Mouse (Mus musculus): ENCODE results near the gene Poc5.
A peak's percentile ranks its signal among the peaks of the same experiment; 100 is the strongest.

Poc5 gene

DNA sequence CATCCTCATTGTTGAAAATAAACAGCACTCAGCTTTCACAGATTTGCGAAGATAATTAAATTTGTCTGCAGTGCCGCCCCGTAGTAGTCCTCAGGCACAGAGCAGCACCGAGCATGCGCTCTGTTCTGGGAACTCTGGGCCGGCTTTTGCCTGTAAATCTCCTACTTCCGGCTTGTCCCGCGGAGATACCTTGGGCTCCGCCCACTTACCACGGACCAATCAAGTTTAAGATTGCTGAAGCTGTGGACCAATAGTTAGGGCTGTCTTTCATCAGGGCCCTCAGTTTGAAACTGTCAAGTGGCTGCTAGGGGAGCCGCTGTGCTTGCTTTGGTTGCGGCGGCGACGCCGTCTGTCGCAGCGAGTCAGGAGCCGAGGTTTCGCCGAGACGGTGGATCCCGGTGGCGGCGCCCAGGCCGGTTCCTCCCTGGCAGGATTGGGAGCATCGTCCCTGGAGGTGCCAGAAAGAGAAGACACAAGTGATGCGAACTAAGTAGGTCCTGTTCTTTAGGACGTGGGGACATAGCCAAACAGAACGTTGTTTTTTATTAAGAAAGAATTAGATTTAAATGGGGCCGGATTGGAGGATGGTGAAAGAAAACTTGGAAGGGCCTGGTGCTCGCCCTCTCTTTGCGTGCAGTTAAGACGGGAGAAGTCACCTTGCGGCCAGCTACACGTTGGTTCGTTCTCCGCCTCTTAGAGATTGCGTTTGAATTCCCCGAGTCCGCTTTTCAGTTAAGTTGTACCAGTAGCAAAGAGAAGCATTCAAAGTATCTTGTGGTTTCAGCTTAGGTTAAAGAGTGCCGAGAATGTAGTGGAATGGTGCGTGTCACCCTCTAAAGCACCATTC lies at the start of gene Poc5:
TSS of gene Poc5 (plus strand) at position 253 of the 847 bp plus-strand sequence.
- peak; percentile 95 for DNase-seq (ENCODE audit: low spot score)

DNA sequence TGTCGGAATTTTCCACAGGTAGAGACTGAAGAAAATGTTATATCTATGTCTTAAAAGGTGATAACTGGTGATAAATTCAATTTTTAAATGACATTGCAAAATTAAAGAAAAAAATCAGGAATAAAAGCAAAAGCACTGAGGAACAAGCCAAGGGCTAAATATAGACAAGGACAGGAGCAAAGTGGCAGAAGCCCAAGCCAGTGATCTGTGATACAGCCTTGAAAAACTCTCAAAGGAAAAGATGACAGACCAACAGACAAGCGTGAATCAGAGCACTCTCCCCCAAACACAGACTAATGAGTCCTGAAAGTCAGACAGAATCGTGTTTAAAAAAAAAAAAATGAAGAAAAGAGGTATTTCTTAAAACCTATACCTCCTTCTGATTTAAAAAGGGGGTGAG lies 46.6 kb upstream of the Poc5 start:
- no peak for DNase-seq (ENCODE audit: low spot score)

DNA sequence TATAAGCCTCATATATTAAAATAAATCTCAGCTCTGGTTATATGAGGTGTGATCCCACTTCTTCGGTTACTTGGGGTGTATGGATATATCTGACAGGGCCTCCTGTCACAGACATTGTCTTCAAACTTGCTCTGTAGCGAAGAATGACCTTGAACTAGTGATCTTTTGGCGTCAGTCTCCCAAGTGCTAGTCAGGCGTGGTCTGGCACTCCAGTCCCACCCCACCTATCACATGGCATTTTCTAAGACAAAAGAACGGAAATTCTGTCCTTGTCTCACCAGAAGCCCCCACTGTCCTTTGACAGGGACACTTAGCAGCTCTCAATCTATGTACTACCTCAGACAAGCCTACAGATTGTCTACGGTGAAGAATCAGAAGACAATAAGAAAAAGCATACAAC lies 43.3 kb upstream of the Poc5 start:
- no peak for DNase-seq (ENCODE audit: low spot score)

GRCm38 (mm10) chr13:96346581-96346980 lies 41.5 kb upstream of the Poc5 start:
- DNase-seq (ENCODE audit: low spot score) = no peak

DNA sequence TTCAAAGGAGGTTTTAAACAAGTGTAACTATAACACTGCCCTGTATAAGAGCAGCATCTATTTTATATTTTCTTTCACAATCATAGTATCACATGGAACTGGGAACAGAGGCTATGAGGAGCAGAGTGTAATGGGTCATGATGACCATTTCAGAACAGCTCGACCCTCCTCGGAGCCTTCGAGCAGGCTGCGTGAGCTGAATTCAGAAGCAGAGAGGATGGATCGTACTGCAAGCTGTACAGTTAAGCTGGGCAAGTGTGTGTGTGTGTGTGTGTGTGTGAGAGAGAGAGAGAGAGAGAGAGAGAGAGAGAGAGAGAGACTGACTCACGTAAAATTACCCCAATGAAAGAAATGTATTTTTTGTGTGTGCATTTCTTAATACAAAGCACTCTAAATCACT lies 37.9 kb upstream of the Poc5 start:
- DNase-seq (ENCODE audit: low spot score) = no peak

DNA sequence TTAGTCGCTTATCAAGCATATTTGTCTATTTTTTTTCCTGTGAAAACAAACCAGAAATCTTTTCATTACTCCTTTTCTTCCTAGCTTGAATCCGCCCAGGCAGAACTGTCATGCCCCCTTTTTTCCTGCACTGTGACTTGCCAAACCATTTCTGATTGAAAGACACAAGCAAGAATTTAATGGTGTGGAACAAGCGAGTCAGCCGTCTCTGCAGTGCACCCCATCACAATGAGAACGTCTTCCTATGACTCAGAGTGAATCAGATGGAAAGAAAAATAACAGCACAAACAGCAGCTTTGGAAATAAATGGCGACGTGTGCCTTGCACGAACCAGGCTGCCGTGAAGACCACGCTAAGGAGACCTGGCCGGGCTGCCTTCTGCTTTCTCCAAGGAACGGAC lies 36.8 kb upstream of the Poc5 start:
- DNase-seq (ENCODE audit: low spot score) = no peak

DNA sequence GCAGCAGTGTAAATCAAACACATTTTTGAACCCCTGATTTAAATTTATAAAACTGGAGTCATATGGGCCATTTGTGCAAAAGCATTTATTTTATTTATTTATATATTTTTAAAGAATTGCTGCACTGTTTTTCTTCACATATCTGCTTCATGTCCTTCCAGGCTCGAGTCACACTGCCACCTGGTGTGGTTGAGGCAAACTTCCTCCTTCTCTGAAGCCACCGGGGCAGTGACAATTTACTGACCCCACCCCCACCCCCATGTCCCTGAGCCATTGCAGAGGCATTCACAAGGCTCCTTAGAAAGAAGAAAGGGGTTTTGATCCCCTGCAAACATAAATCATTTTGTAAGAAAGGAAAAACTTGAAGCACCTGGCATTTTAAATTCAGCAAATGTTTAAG lies 12.6 kb upstream of the Poc5 start:
- no peak for DNase-seq (ENCODE audit: low spot score)

DNA sequence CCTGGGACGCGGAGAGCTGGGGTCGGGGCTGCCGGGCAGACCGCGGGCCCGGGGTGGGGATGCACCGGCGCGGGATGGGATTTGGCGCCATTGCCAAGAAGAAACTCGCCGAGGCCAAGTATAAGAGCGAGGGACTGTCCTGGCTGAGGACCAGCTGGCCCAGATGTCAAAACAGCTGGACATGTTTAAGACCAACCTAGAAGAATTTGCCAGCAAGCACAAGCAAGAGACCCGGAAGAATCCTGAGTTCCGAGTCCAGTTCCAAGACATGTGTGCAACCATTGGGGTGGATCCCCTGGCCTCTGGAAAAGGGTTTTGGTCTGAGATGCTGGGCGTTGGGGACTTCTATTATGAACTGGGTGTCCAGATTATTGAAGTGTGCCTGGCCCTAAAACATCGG lies 11.2 kb upstream of the Poc5 start:
- no peak for DNase-seq (ENCODE audit: low spot score)

DNA sequence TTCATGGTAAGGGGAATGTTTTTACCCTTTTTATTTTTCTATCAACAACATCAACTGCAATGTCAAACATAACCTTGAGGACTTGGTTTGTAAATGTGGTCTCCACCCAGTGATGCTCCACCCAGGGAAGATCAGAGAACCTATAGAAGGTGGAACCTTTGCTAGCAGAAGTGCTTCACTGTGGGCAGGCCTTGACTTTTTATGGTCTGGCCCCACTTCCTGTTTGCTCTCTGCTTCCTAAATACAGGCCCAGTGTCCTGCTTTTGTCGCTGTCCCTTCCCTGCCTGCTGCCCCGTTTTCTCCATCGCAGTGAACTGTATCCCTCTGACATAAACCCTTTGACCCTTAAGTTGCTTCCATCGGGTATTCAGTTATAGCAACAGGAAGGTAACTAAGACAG lies 10.2 kb upstream of the Poc5 start:
- DNase-seq (ENCODE audit: low spot score) = no peak

DNA sequence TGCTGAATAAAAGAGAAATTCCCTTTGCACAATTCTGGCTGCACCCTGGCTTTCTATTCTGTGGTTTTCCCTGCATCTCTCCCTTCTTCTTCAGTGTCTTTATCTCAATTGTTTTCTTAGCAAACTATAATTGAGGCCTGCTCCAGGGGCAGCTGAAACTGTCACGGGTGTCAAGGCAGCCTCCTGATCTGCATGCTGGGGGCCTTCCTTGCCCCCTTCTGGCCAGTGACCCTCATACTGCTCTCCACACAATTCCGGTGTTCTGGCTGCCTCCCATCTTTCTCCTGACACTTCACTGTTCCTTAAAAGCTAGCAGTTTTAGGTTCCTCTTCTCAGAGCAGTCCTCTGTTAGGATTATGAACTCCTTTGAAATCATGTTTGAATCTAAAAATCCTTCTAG lies 1.2 kb downstream of the Poc5 start:
- DNase-seq (ENCODE audit: low spot score) = no peak

- DNase-seq (ENCODE audit: low spot score) = no peak
Observed at GRCm38 (mm10) chr13:96401251-96401650, 13.2 kb downstream of the Poc5 start.

GRCm38 (mm10) chr13:96405518-96405917 lies 17.4 kb downstream of the Poc5 start:
- DNase-seq (ENCODE audit: low spot score) = no peak

- peak; percentile 23 for DNase-seq (ENCODE audit: low spot score)
Observed at GRCm38 (mm10) chr13:96407040-96407439, 18.9 kb downstream of the Poc5 start.

DNA sequence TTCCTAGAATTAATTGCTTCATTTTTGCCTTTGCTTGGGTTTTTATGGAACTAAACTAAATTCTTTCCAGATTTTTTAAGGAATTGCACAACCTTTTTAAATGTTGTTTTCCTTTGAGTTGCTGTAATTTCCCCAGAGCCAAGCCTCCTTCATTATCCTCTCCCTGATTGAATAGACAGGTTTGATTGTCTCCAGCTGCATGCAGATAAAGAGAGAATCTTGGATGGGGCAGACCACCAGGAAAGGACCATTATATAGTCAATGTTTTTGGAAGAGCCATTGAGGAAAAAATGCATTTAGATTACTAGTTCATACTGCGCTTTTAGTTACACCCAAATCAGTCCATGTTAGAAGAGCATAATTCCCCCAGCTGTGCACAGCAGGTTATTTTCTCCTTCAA lies 20.7 kb downstream of the Poc5 start:
- no peak for DNase-seq (ENCODE audit: low spot score)

- DNase-seq (ENCODE audit: low spot score) = no peak
Observed at GRCm38 (mm10) chr13:96414384-96414783, 26.3 kb downstream of the Poc5 start.

GRCm38 (mm10) chr13:96416380-96416779 lies 28.3 kb downstream of the Poc5 start:
- DNase-seq (ENCODE audit: low spot score) = no peak

DNA sequence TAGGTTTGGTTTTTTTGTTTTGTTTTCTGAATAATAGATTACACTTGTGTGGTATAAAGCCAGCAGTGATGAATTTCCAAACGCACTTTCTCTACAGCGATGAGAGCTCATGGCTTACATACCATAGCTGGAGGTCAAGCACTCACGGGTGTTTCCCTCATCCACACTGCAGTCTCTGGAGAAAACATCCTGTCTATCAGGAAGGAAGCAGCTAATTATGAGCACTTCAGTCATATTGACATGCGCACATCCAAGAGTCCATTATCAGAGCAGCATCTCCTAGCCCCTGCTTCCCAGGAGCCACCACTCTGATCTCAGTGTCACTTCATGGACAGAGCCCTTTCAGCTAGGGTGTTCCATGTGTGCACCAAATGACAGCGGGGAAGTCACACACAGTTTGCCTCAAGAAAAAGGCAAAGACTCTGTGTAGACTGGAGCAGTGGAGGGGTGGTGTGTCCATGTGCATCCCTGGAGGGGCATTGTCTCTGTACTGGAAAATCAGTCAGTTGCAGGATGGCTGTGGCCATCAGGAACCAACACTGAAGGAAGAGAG lies 29.2 kb downstream of the Poc5 start:
- DNase-seq (ENCODE audit: low spot score) = no peak

DNA sequence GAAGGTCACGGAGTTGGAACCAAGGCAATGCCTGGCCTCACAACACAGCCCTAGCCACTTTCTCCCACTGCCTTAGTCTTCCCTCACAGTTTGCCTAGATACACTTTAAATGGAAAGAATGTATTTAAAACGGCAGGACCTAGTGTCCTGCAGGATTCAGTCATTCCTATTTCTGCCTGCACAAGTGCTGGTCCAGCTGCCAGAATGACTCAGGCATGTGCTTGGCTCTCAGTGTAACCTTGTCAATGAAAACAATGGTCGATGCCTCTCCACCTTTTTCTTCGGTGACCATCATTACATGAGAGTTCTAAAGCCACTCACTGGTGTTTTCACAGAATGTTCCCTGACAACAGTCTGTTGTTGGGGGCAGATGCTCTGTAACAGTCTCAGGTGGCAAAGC lies 30.4 kb downstream of the Poc5 start:
- no peak for DNase-seq (ENCODE audit: low spot score)

DNA sequence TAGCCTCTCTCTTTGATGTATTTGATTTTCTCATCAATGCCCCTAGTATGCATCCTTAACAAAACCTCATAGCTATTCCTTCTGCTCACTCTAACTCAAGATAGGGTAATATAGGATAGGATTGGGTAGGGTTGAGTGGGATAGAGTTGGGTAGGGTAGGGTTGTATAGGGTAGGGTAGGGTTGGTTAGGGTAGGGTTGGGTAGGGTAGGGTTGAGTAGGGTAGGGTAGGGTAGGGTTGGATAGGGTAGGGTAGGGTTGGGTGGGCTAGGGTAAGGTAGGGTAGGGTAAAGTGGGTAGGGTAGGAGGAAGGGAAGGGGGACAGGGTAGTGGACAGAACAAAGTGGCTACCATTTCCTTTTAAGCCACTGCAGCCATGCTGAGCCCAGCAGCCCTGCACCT lies 33.1 kb downstream of the Poc5 start:
- DNase-seq (ENCODE audit: low spot score) = no peak

DNA sequence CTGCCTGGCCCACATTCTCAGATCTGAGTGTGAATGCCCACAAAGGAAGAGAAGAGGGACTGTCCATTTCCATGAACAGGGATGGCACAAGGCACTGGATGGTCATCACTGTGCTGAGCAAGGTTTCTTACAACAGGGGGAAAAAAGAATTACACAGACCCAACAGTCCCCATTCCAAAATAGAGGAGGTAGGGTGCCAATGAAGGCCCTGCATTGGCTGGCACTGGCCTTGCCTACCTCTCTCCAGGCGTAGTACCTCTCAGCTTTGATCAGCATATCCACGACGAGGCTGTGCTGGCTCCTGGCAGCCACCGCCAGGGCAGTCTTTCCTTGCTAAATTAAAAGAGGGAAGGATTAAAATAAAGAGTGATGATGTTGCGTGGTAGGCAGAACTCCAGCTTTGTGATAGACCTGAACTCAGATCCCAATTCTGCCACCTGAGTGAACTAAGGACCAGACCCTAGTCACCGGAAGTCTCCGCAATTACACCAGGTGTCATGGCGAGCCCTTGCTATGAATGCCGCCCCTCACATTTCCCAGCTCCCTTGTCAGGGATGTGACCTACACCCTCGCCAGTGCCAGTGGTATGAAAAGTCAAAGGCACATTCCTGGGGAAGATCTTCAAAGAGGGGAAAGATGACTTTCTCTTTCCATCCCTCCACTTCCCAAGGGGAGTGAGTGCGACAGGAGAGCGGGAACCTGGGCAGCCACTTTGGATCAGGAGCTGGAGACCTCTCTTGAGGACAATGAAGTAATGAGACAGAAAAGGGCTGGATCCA lies 36.6 kb downstream of the Poc5 start:
- no peak for DNase-seq (ENCODE audit: low spot score)

- no peak for DNase-seq (ENCODE audit: low spot score)
Observed at GRCm38 (mm10) chr13:96426044-96426443, 38.0 kb downstream of the Poc5 start.

- DNase-seq (ENCODE audit: low spot score) = no peak
Observed at GRCm38 (mm10) chr13:96428531-96428930, 40.4 kb downstream of the Poc5 start.

DNA sequence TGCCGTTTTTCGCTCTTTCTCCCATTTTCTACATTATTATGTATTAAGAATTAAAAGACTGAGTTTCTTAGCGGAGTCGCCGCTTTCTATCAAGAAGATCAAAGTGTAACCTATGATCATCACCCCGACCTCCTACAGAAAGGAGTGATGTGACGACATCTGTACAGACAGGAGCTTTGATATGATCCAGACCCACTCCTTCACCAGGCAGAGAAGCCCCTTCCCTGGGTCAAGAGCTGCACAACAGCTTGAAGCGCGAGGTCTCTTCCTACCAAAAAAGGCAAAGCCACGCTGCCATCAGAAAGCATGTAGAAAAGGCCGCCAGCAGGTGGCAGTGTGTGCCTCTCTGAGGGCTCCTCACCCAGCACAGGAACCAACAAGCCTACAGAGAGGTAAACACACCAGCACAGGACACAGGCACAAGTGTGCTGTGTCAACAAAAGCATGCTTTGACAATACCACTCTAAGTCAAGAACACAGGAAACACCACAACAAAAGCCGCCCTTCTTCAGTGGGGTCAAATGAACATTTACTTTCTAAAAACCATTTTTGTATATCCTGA lies 43.6 kb downstream of the Poc5 start:
- DNase-seq (ENCODE audit: low spot score) = peak; percentile 84
